Mouse (Mus musculus): ENCODE results near the gene Dner. TPM values are rescaled to one million over a fixed set of nuclear protein-coding genes. Genes with fewer than 3 reads are reported as not detected.

Gene Dner
- polyA plus RNA-seq (2012; rRNA removed): 1.5 and 3.3 TPM in 2 replicates

- Histone ChIP-seq H3K4me3 (ENCODE audit: low read depth, low read length) (peak within 1 kb of the TSS; percentile 43), H3K4me1 (ENCODE audit: control insufficient read depth, insufficient read depth, insufficient read length, low read length) (peaks cover 5% of the 10 kb centered on the region), H3K27me3 (ENCODE audit: control insufficient read depth, insufficient read depth, low read length) (peaks cover 10% of the 10 kb centered on the region; the same call in 1 of the 2 replicates), H3K27ac (ENCODE audit: insufficient read depth, low read depth, low read length) (no peak within 1 kb of the TSS), H3K36me3 (ENCODE audit: control insufficient read depth, insufficient read depth, low read length) (no peaks in the 10 kb centered on the region)
- 2% methylated on average over 68 of the region's 75 CpGs for WGBS
- TF ChIP-seq POLR2A (IDR thresholded peaks at IDR 0.05; ENCODE audit: low read depth, low read length) (no peak), CTCF (IDR thresholded peaks at IDR 0.05; ENCODE audit: extremely low read depth, insufficient read length, insufficient replicate concordance, low read depth, low read length) (no peak)
Observed at GRCm38 (mm10) chr1:84695517-84696411, at the start of gene Dner. Gene Dner (minus strand): TSS chr1:84696221.

GRCm38 (mm10) chr1:84742156-84742555 is 46.1 kb upstream of the Dner start:
- no peak overlapping the region for H3K27ac ChIP-seq (ENCODE audit: insufficient read depth, low read depth, low read length)
- H3K27me3 ChIP-seq (ENCODE audit: control insufficient read depth, insufficient read depth, low read length): no peaks in the 10 kb centered on the region
- H3K4me3 ChIP-seq (ENCODE audit: low read depth, low read length): no peak overlapping the region
- no peak for TF ChIP-seq POLR2A (IDR thresholded peaks at IDR 0.05; ENCODE audit: low read depth, low read length)
- TF ChIP-seq CTCF (IDR thresholded peaks at IDR 0.05; ENCODE audit: extremely low read depth, insufficient read length, insufficient replicate concordance, low read depth, low read length): no peak
- H3K36me3 ChIP-seq (ENCODE audit: control insufficient read depth, insufficient read depth, low read length): peaks cover 57% of the 10 kb centered on the region
- no peaks in the 10 kb centered on the region for H3K4me1 ChIP-seq (ENCODE audit: control insufficient read depth, insufficient read depth, insufficient read length, low read length)
- WGBS: 84% methylated on average over 3 of the region's 3 CpGs

DNA sequence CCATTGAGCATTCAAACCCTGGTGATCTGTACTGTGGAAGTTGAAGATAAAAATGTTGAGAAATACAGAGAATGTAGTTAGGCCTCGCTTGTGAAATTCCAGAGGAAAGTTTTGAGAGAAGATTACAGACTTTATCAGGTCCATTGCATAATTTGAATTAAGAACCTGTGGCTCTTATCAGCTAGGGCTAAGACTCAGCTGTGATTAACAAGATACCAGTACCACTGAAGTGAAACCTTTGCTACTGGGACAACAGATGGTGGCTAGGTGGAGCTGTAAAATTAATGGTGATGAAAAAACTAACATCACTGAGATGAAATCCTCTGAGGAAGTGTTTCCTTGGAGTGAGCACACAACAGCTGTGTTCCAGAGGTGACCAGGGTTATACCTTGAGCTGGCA is 44.1 kb upstream of the Dner start:
- peaks cover 53% of the 10 kb centered on the region for H3K36me3 ChIP-seq (ENCODE audit: control insufficient read depth, insufficient read depth, low read length)
- WGBS: 45% methylated on average over 1 of the region's 1 CpGs
- TF ChIP-seq POLR2A (IDR thresholded peaks at IDR 0.05; ENCODE audit: low read depth, low read length) (no peak), CTCF (IDR thresholded peaks at IDR 0.05; ENCODE audit: extremely low read depth, insufficient read length, insufficient replicate concordance, low read depth, low read length) (no peak)
- H3K27me3 ChIP-seq (ENCODE audit: control insufficient read depth, insufficient read depth, low read length): no peaks in the 10 kb centered on the region
- H3K4me3 ChIP-seq (ENCODE audit: low read depth, low read length): no peak overlapping the region
- H3K27ac ChIP-seq (ENCODE audit: insufficient read depth, low read depth, low read length): no peak overlapping the region
- no peaks in the 10 kb centered on the region for H3K4me1 ChIP-seq (ENCODE audit: control insufficient read depth, insufficient read depth, insufficient read length, low read length)

DNA sequence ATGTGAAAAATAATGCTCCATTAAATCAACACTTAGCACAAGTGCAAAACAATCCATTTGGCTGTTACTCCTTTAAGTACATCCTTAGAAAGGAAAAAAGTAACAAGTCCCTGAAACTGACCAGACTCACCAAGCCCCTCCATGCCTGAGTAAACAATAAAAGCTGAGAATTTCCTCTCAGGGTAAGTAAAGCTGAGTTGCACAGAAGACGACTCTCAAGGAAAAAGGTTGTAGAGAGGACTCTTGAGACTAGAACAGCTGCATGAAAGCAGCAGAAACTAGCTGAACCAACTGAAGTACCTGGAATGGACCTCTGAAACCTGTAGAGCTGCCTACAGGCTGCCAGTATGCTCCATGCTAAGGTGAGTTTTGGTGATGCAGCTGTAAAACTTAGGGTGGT is 41.1 kb upstream of the Dner start:
- H3K27me3 ChIP-seq (ENCODE audit: control insufficient read depth, insufficient read depth, low read length): no peaks in the 10 kb centered on the region
- H3K27ac ChIP-seq (ENCODE audit: insufficient read depth, low read depth, low read length): no peak overlapping the region
- no peak for TF ChIP-seq POLR2A (IDR thresholded peaks at IDR 0.05; ENCODE audit: low read depth, low read length)
- H3K4me3 ChIP-seq (ENCODE audit: low read depth, low read length): no peak overlapping the region
- no peaks in the 10 kb centered on the region for H3K4me1 ChIP-seq (ENCODE audit: control insufficient read depth, insufficient read depth, insufficient read length, low read length)
- 63% methylated on average over 1 of the region's 1 CpGs for WGBS
- peaks cover 49% of the 10 kb centered on the region for H3K36me3 ChIP-seq (ENCODE audit: control insufficient read depth, insufficient read depth, low read length)

DNA sequence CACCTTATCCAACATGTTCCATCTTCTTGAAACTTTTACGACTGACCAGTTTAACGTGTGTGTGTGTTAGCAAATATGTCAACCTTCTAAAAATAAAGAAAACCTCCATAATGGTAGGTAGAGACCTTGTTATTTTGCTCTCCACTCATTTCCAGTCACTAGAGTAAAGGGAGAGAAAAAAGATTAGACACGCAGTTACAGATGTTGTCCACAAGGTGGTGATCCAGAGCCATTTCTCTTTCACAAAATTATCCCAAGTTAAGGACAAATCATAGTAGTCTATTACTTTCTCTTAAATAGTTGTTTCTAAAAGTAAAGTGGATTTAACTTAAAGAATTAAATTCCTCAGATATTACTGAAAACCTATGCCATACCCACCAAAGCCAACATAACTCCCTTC is 37.8 kb upstream of the Dner start:
- Histone ChIP-seq H3K4me3 (ENCODE audit: low read depth, low read length) (no peak overlapping the region), H3K4me1 (ENCODE audit: control insufficient read depth, insufficient read depth, insufficient read length, low read length) (no peaks in the 10 kb centered on the region), H3K27ac (ENCODE audit: insufficient read depth, low read depth, low read length) (no peak overlapping the region), H3K27me3 (ENCODE audit: control insufficient read depth, insufficient read depth, low read length) (no peaks in the 10 kb centered on the region), H3K36me3 (ENCODE audit: control insufficient read depth, insufficient read depth, low read length) (peaks cover 48% of the 10 kb centered on the region)
- TF ChIP-seq POLR2A (IDR thresholded peaks at IDR 0.05; ENCODE audit: low read depth, low read length): no peak
- no peak for TF ChIP-seq CTCF (IDR thresholded peaks at IDR 0.05; ENCODE audit: extremely low read depth, insufficient read length, insufficient replicate concordance, low read depth, low read length)
- WGBS: 53% methylated on average over 3 of the region's 3 CpGs

DNA sequence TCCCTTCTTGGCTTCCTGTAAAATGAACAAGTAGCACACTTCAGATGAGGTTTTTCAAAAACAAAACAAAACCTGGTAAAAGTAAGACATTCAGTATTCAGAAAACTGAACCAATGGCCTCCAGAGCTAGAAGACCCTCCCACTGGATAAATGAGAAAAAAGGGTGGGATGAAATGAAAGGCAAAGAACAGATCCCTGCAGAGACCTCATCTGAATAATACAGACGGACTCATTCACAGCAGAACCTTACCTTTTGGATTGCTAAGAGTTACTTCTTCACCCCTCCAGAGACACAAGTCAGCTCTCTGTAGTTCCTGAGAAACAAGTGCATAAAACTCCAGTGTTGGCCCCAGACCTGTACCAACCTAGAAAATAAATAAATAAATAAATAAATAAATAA is 35.7 kb upstream of the Dner start:
- WGBS: 94% methylated on average over 1 of the region's 1 CpGs
- Histone ChIP-seq H3K4me1 (ENCODE audit: control insufficient read depth, insufficient read depth, insufficient read length, low read length) (no peaks in the 10 kb centered on the region), H3K36me3 (ENCODE audit: control insufficient read depth, insufficient read depth, low read length) (peaks cover 43% of the 10 kb centered on the region), H3K27me3 (ENCODE audit: control insufficient read depth, insufficient read depth, low read length) (no peaks in the 10 kb centered on the region), H3K27ac (ENCODE audit: insufficient read depth, low read depth, low read length) (no peak overlapping the region), H3K4me3 (ENCODE audit: low read depth, low read length) (no peak overlapping the region)
- TF ChIP-seq POLR2A (IDR thresholded peaks at IDR 0.05; ENCODE audit: low read depth, low read length): no peak
- TF ChIP-seq CTCF (IDR thresholded peaks at IDR 0.05; ENCODE audit: extremely low read depth, insufficient read length, insufficient replicate concordance, low read depth, low read length): no peak

GRCm38 (mm10) chr1:84722841-84723240 is 26.8 kb upstream of the Dner start:
- no peak overlapping the region for H3K27ac ChIP-seq (ENCODE audit: insufficient read depth, low read depth, low read length)
- peaks cover 37% of the 10 kb centered on the region for H3K36me3 ChIP-seq (ENCODE audit: control insufficient read depth, insufficient read depth, low read length)
- no peak for TF ChIP-seq POLR2A (IDR thresholded peaks at IDR 0.05; ENCODE audit: low read depth, low read length)
- TF ChIP-seq CTCF (IDR thresholded peaks at IDR 0.05; ENCODE audit: extremely low read depth, insufficient read length, insufficient replicate concordance, low read depth, low read length): no peak

More at GRCm38 (mm10) chr1:84722841-84723240, 26.8 kb upstream of the Dner start:
- Histone ChIP-seq H3K27me3 (ENCODE audit: control insufficient read depth, insufficient read depth, low read length) (no peaks in the 10 kb centered on the region), H3K4me3 (ENCODE audit: low read depth, low read length) (no peak overlapping the region), H3K4me1 (ENCODE audit: control insufficient read depth, insufficient read depth, insufficient read length, low read length) (no peaks in the 10 kb centered on the region)
